In genomic region chr2:156580507-156580906, GRCm38 (mm10) we compare ENCODE assay signal across 14 mouse cellular contexts.
"Had no signal": no experiment of that assay in that cellular context is flagged by ENCODE, and none has a peak within 500 bp of the region (broad histone marks: within the 10 kb centered on the region; RNA-seq: fewer than 3 reads in every experiment).

No protein-coding gene starts in this region.

- H3K4me1 ChIP-seq: lung, embryonic 15.5 days had no signal

- DNase-seq: liver, postnatal 0 days; lung, adult 2 months; lung, postnatal 14 days; lung, postnatal 36 days; spleen, adult 18-20 months; thymus, adult 18-20 months; thymus, postnatal 14 days; thymus, postnatal 36 days had no signal

- H3K27ac ChIP-seq: lung, embryonic 15.5 days; macrophage; neural tube, embryonic 13.5 days; neural tube, embryonic 15.5 days had no signal

- H3K4me3 ChIP-seq: lung, embryonic 15.5 days; megakaryocyte, embryonic 14.5 days; myocyte; neural tube, embryonic 13.5 days; neural tube, embryonic 15.5 days had no signal

- H3K36me3 ChIP-seq: lung, embryonic 15.5 days; neural tube, embryonic 13.5 days; neural tube, embryonic 15.5 days had no signal

- H3K27me3 ChIP-seq: lung, embryonic 15.5 days; neural tube, embryonic 15.5 days had no signal
